Comparison of ENCODE assay signal across 27 mouse cellular contexts in the genomic region with DNA sequence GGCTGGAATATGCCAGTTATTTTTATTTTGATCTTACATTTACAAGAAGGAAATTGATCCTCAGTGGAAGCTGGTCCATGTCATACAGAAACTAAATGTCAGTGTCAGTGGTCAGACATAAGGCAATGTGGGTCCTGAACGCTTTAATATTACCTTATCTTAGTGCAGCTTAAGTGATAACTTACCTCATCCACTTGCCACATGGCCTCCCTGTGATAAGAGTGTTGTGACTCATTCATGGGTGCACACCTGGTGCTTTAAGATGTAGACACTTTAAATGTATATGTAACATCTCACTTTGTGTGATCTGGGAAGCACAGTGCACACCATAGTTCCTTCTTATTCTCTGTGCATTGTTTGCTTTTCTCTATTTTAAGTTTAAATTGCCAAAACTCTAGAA. TPM values are rescaled to one million over a fixed set of nuclear protein-coding genes. Genes with fewer than 3 reads are reported as not detected.
A peak's percentile ranks its signal among the peaks of the same experiment; 100 is the strongest.
DNase-seq lines count a peak whose midpoint lies in the region; ATAC-seq and TF ChIP-seq lines count a peak whose summit lies in the region.
"Had no signal": no experiment of that assay in that cellular context is flagged by ENCODE, and none has a peak within 500 bp of the region (broad histone marks: within the 10 kb centered on the region; RNA-seq: fewer than 3 reads in every experiment).

No protein-coding gene starts in this region.

- TF ChIP-seq EP300 in MEL (IDR thresholded peaks at IDR 0.05; ENCODE audit: low read depth in 1 of 2, low read length in 2 of 2), result peak; percentile 71 to 78

- H3K4me1 ChIP-seq in MEL (ENCODE audit: control insufficient read depth in 1 of 2, insufficient read depth in 2 of 2, low read length in 2 of 2), result peaks cover 16 to 18% of the 10 kb centered on the region in 2 experiments
- peaks cover 15% of the 10 kb centered on the region for H3K4me1 ChIP-seq in intestine, embryonic 16.5 days (ENCODE audit: control insufficient read depth, insufficient read depth, low read length)
- H3K4me1 ChIP-seq: neural tube, embryonic 12.5 days had no signal

- no peak for TF ChIP-seq POLR2A in MEL (IDR thresholded peaks at IDR 0.05; ENCODE audit: control insufficient read depth in 1 of 2, insufficient read depth in 1 of 2, low read depth in 1 of 2, low read length in 2 of 2, poor library complexity in 1 of 2)

- H3K27me3 ChIP-seq in MEL (ENCODE audit: control insufficient read depth in 1 of 2, insufficient read depth in 2 of 2, low read length in 2 of 2), result no peaks in the 10 kb centered on the region
- no peaks in the 10 kb centered on the region for H3K27me3 ChIP-seq in intestine, embryonic 16.5 days (replicated peaks; ENCODE audit: control insufficient read depth, insufficient read depth, low read length)
- H3K27me3 ChIP-seq: forebrain, embryonic 13.5 days; hindbrain, embryonic 12.5 days; midbrain, embryonic 12.5 days; neural tube, embryonic 12.5 days had no signal

- no peak for TF ChIP-seq CTCF in MEL (IDR thresholded peaks at IDR 0.05 in 2 of 3, conservative IDR thresholded peaks at IDR 0.05 in 1 of 3; ENCODE audit: control insufficient read depth in 1 of 3, insufficient read depth in 1 of 3, low read depth in 2 of 3, low read length in 3 of 3, poor library complexity in 1 of 3, severe bottlenecking in 1 of 3)

- ATAC-seq in intestine, embryonic 16.5 days, result peak; percentile 61
- peak; percentile 29; the same call in 1 of the 2 replicates for ATAC-seq in megakaryocyte progenitor cell, adult 5-6 weeks (replicated peaks; ENCODE audit: poor library complexity)
- ATAC-seq: forebrain, embryonic 13.5 days; hindbrain, postnatal 0 days had no signal

- WGBS in intestine, embryonic 16.5 days, result 51% methylated on average over 1 of the region's 1 CpGs

- no peak overlapping the region for H3K4me3 ChIP-seq in MEL (ENCODE audit: control insufficient read depth in 1 of 2, insufficient read depth in 1 of 2, low read depth in 2 of 2, low read length in 2 of 2)
- no peak overlapping the region for H3K4me3 ChIP-seq in intestine, embryonic 16.5 days (ENCODE audit: low read length)
- H3K4me3 ChIP-seq: forebrain, embryonic 13.5 days; hindbrain, embryonic 12.5 days; midbrain, embryonic 12.5 days; myocyte; neural tube, embryonic 12.5 days had no signal

- TF ChIP-seq RAD21 in MEL (IDR thresholded peaks at IDR 0.05; ENCODE audit: low read depth, low read length), result no peak

- no peak overlapping the region for H3K27ac ChIP-seq in MEL (ENCODE audit: control insufficient read depth, low read depth, low read length)
- no peak overlapping the region for H3K27ac ChIP-seq in intestine, embryonic 16.5 days (ENCODE audit: low read length)
- H3K27ac ChIP-seq: forebrain, embryonic 13.5 days; hindbrain, embryonic 12.5 days; hindbrain, postnatal 0 days; midbrain, embryonic 12.5 days; neural tube, embryonic 12.5 days had no signal

- DNase-seq in 416B (ENCODE audit: low read depth) (peak; percentile 61), MEL (ENCODE audit: low read depth, low spot score) (peak; percentile 51)
- no peak for DNase-seq in kidney, postnatal 4 days
- DNase-seq in lung, postnatal 36 days, result no peak
- no peak for DNase-seq in embryo, embryonic 11 days
- DNase-seq: adrenal gland, postnatal 14 days; B cell, adult 2 months; cerebellum, adult 11-12 months; cerebellum, postnatal 10 days; gastrocnemius, postnatal 10 days; heart, postnatal 14 days; kidney, adult 18-20 months; kidney, postnatal 36 days; left cerebral cortex, postnatal 4 days; lung, adult 2 months; lung, postnatal 14 days; right cerebral cortex, adult 18-20 months; right cerebral cortex, postnatal 4 days; thymus, postnatal 4 days had no signal

- no peak overlapping the region for H3K4me2 ChIP-seq in intestine, embryonic 16.5 days (ENCODE audit: low read depth, low read length)
- H3K4me2 ChIP-seq: forebrain, embryonic 13.5 days; hindbrain, embryonic 12.5 days; midbrain, embryonic 12.5 days; neural tube, embryonic 12.5 days had no signal

- peaks cover 18% of the 10 kb centered on the region for H3K79me2 ChIP-seq in MEL (ENCODE audit: control insufficient read depth, insufficient read depth, low read length, poor library complexity)

- H3K36me3 ChIP-seq in MEL (ENCODE audit: control insufficient read depth in 1 of 2, insufficient read depth in 2 of 2, low read length in 2 of 2), result peaks cover 0 to 30% of the 10 kb centered on the region in 2 experiments; a peak in 2 of 4 replicates
- H3K36me3 ChIP-seq in intestine, embryonic 16.5 days (ENCODE audit: control insufficient read depth, insufficient read depth, low read length), result no peaks in the 10 kb centered on the region

- no peak overlapping the region for H3K9ac ChIP-seq in MEL (ENCODE audit: control insufficient read depth, low read depth, low read length, poor library complexity, severe bottlenecking)
- H3K9ac ChIP-seq in intestine, embryonic 16.5 days (ENCODE audit: low read depth, low read length), result no peak overlapping the region
- H3K9ac ChIP-seq: forebrain, embryonic 13.5 days; hindbrain, embryonic 12.5 days; midbrain, embryonic 12.5 days; neural tube, embryonic 12.5 days had no signal

- no peaks in the 10 kb centered on the region for H3K9me3 ChIP-seq in MEL (replicated peaks; ENCODE audit: insufficient read depth, low read length)
- no peaks in the 10 kb centered on the region for H3K9me3 ChIP-seq in intestine, embryonic 16.5 days (ENCODE audit: control insufficient read depth, low read length)
- H3K9me3 ChIP-seq: forebrain, embryonic 13.5 days; hindbrain, embryonic 12.5 days; midbrain, embryonic 12.5 days; neural tube, embryonic 12.5 days had no signal

TF ChIP-seq in MEL, 35 proteins besides CTCF, POLR2A, EP300 and RAD21:
- TF ChIP-seq JUND (IDR thresholded peaks at IDR 0.05; ENCODE audit: low read depth, low read length), result no peak
- no peak for TF ChIP-seq RCOR1 (IDR thresholded peaks at IDR 0.05; ENCODE audit: low read depth, low read length)
- peak; percentile 67 for TF ChIP-seq TAL1 (IDR thresholded peaks at IDR 0.05; ENCODE audit: low read length)
- no peak for TF ChIP-seq USF1 (IDR thresholded peaks at IDR 0.05; ENCODE audit: low read depth, low read length)
- TF ChIP-seq MYC (IDR thresholded peaks at IDR 0.05; ENCODE audit: low read depth, low read length), result 0 out of 2 replicates have a peak, but pooled peaks have one; percentile 29
- TF ChIP-seq ELF1 (IDR thresholded peaks at IDR 0.05; ENCODE audit: low read depth, low read length), result no peak
- peak; percentile 91 for TF ChIP-seq GATA1 (IDR thresholded peaks at IDR 0.05; ENCODE audit: low read depth, low read length)
- no peak for TF ChIP-seq KAT2A (conservative IDR thresholded peaks at IDR 0.05; ENCODE audit: low read depth, low read length)
- TF ChIP-seq TCF12 (IDR thresholded peaks at IDR 0.05; ENCODE audit: low read depth, low read length), result peak; percentile 83
- TF ChIP-seq MAX (IDR thresholded peaks at IDR 0.05; ENCODE audit: low read length), result peak; percentile 54; the same call in 1 of the 2 replicates
- TF ChIP-seq GABPA (IDR thresholded peaks at IDR 0.05; ENCODE audit: low read depth, low read length), result no peak
- peak; percentile 82 for TF ChIP-seq ETS1 (IDR thresholded peaks at IDR 0.05; ENCODE audit: low read depth, low read length)
- no peak for TF ChIP-seq MEF2A (IDR thresholded peaks at IDR 0.05; ENCODE audit: extremely low read depth, insufficient replicate concordance, low read depth, low read length, poor library complexity, severe bottlenecking)

RNA-seq across cellular contexts. Expression of a gene that starts 14.3 kb away (rescaled TPM):
- total RNA-seq in MEL (2012; rRNA removed), result 7.5 and 7.9 TPM in 2 replicates
- 10 to 100 TPM in 1 of 2 experiments, not detected in 1; 11.6 TPM for polyA plus RNA-seq in MEL (2012; ENCODE audit: insufficient read depth in 1 of 2, insufficient read length in 2 of 2, low read depth in 1 of 2, low replicate concordance in 2 of 2, missing spikeins in 1 of 2)
- 25.7 and 25.8 TPM in 2 replicates for polyA plus RNA-seq in intestine, embryonic 16.5 days (2015; fragmentation: Nextera tagmentation; extraction: Ambion mirVana)
- 18.1 and 21.1 TPM in 2 replicates for total RNA-seq in megakaryocyte progenitor cell, adult 5-6 weeks (2015)
- total RNA-seq in megakaryocyte progenitor cell, adult 5-6 weeks (2017), result 11.2 and 14.1 TPM in 2 replicates

Comparison
In these comparisons a context has a peak if more than half of its experiments do, and no peak if none do; other contexts are left out.
1. DNase-seq: peak in 416B (single experiment) and MEL (single experiment); none in kidney, postnatal 4 days (0 of 2), lung, postnatal 36 days (single experiment) and embryo, embryonic 11 days (single experiment).